Mouse (Mus musculus) megakaryocyte, embryonic 14.5 days (primary cell): Measurements from ENCODE around the gene Dscaml1.

Experiments used
- FLI1 ChIP-seq: IDR thresholded peaks from 2 replicates; pipeline ENCODE4 v1.6.1; 2012; ENCODE audit warnings: low read length, inconsistent platforms, mixed read lengths
- GATA1 ChIP-seq: IDR thresholded peaks from 3 replicates; pipeline ENCODE4 v1.6.1; 2012; ENCODE audit warnings: mixed read lengths, low read length, inconsistent platforms, borderline replicate concordance

GRCm38 (mm10) chr9:45731851-45732250, 305.4 kb downstream of the Dscaml1 start:
- TF ChIP-seq GATA1: no peak
- no peak for TF ChIP-seq FLI1
